Comparison of ENCODE assay signal across 13 mouse cellular contexts in genomic region chr13:11716216-11716615, GRCm38 (mm10).
"Had no signal": no experiment of that assay in that cellular context is flagged by ENCODE, and none has a peak within 500 bp of the region (broad histone marks: within the 10 kb centered on the region; RNA-seq: fewer than 3 reads in every experiment).

No protein-coding gene starts in this region.

- H3K4me3 ChIP-seq: limb, embryonic 13.5 days; midbrain, embryonic 12.5 days; neural tube, embryonic 13.5 days had no signal

- H3K4me2 ChIP-seq: limb, embryonic 13.5 days; midbrain, embryonic 12.5 days; neural tube, embryonic 13.5 days had no signal

- H3K36me3 ChIP-seq: limb, embryonic 13.5 days; midbrain, embryonic 12.5 days; neural tube, embryonic 13.5 days had no signal

- H3K27ac ChIP-seq: kidney, postnatal 0 days; limb, embryonic 13.5 days; liver, embryonic 14.5 days; midbrain, embryonic 12.5 days; neural tube, embryonic 13.5 days had no signal

- H3K9ac ChIP-seq: limb, embryonic 13.5 days; liver, embryonic 14.5 days; midbrain, embryonic 12.5 days; neural tube, embryonic 13.5 days had no signal

- H3K4me1 ChIP-seq: limb, embryonic 13.5 days; midbrain, embryonic 12.5 days; neural tube, embryonic 13.5 days had no signal

- H3K27me3 ChIP-seq: limb, embryonic 13.5 days; midbrain, embryonic 12.5 days; neural tube, embryonic 13.5 days had no signal

- H3K9me3 ChIP-seq: limb, embryonic 13.5 days; midbrain, embryonic 12.5 days; neural tube, embryonic 13.5 days had no signal

- DNase-seq: kidney, adult 11 months; kidney, adult 9 months; kidney, postnatal 36 days; layer of hippocampus, postnatal 36 days; lung, adult 18-20 months; retina, postnatal 1 day; right cerebral cortex, postnatal 14 days; thymus, postnatal 4 days had no signal
